ENCODE assay signal across 7 mouse cellular contexts in the genomic region with DNA sequence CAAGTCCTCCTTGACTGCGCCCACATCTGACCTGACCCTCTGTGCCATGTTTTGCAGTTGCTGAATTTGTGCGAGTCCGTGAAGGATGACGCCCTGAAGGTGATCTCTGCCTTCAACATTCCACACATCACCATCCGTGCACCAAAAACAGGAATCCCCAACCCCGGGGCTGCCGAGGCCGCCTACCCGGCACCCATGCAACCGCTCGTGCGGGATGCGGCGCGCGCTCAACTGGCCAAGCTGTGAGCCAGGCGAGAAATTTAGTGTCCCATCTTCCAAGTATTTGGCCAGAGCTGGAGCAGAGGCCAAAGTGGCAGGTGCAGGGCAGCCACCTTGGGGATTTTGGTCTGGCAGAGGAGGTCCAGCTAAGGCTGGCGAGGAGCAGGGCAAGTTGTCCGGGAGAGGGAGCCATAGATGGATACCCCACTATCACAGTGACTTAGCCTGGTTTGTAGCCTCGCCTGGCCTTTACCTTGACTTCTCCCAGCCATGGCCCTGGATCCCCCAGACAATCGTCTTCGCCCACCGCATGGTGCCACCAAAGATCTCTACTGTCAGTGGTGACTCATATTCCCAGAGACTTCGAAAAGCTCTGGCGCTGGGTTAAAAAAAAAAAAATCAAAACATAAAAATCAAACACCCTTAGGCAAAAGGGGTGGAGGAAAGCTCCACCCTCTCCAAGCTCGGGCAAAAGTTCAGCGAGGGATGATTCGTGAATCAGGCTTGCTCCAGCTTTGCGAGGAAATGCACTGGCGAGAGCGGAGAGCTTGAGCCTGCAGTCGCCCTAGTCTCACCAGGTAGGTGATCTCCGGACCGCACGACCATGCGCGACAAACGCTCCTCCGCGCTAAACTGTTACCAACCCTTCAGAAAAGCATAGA. TPM values are rescaled to one million over a fixed set of nuclear protein-coding genes. Genes with fewer than 3 reads are reported as not detected.
DNase-seq lines count a peak whose midpoint lies in the region; ATAC-seq and TF ChIP-seq lines count a peak whose summit lies in the region.

No protein-coding gene starts in this region.

- H3K4me1 ChIP-seq in E14TG2a.4 (replicated peaks; ENCODE audit: low read depth, low read length) = peaks cover 36% of the 10 kb centered on the region
- H3K4me1 ChIP-seq in forebrain, embryonic 10.5 days = peaks cover 58% of the 10 kb centered on the region
- H3K4me1 ChIP-seq in hindbrain, embryonic 12.5 days = peaks cover 38% of the 10 kb centered on the region
- H3K4me1 ChIP-seq in limb, embryonic 14.5 days (ENCODE audit: control insufficient read depth, insufficient read depth, low read length) = peaks cover 28% of the 10 kb centered on the region
- peaks cover 17% of the 10 kb centered on the region; the same call in 1 of the 2 replicates for H3K4me1 ChIP-seq in midbrain, postnatal 0 days (ENCODE audit: insufficient read depth, low read length)

- H3K36me3 ChIP-seq in E14TG2a.4 (ENCODE audit: insufficient read depth, low read length) = no peaks in the 10 kb centered on the region
- no peaks in the 10 kb centered on the region for H3K36me3 ChIP-seq in forebrain, embryonic 10.5 days (replicated peaks)
- H3K36me3 ChIP-seq in hindbrain, embryonic 12.5 days = no peaks in the 10 kb centered on the region
- no peaks in the 10 kb centered on the region for H3K36me3 ChIP-seq in limb, embryonic 14.5 days (ENCODE audit: control insufficient read depth, insufficient read depth, low read length)
- H3K36me3 ChIP-seq in midbrain, postnatal 0 days (ENCODE audit: insufficient read depth, low read length) = no peaks in the 10 kb centered on the region

- peak overlapping the region; percentile 90 for H3K4me3 ChIP-seq in E14TG2a.4 (replicated peaks; ENCODE audit: low read length)
- peak overlapping the region; percentile 82 for H3K4me3 ChIP-seq in forebrain, embryonic 10.5 days
- peak overlapping the region; percentile 78 for H3K4me3 ChIP-seq in hindbrain, embryonic 12.5 days
- peak overlapping the region; percentile 66 for H3K4me3 ChIP-seq in limb, embryonic 14.5 days (replicated peaks; ENCODE audit: low read length)
- H3K4me3 ChIP-seq in midbrain, postnatal 0 days (ENCODE audit: low read depth, low read length) = peak overlapping the region; percentile 66; the same call in 1 of the 2 replicates

- peak overlapping the region; percentile 96 for H3K4me2 ChIP-seq in hindbrain, embryonic 12.5 days (replicated peaks)
- H3K4me2 ChIP-seq in limb, embryonic 14.5 days (replicated peaks; ENCODE audit: low read depth, low read length, severe bottlenecking) = peak overlapping the region; percentile 98
- H3K4me2 ChIP-seq in midbrain, postnatal 0 days (ENCODE audit: low read depth, low read length, poor library complexity, severe bottlenecking) = peak overlapping the region; percentile 98

- under 1% methylated on average over 40 of the region's 40 CpGs for WGBS in forebrain, embryonic 10.5 days
- 1% methylated on average over 40 of the region's 40 CpGs for WGBS in hindbrain, embryonic 12.5 days
- WGBS in limb, embryonic 14.5 days = 2% methylated on average over 40 of the region's 40 CpGs
- 2% methylated on average over 40 of the region's 40 CpGs for WGBS in midbrain, postnatal 0 days

- H3K27ac ChIP-seq in forebrain, embryonic 10.5 days = no peak overlapping the region
- no peak overlapping the region for H3K27ac ChIP-seq in hindbrain, embryonic 12.5 days
- no peak overlapping the region for H3K27ac ChIP-seq in limb, embryonic 14.5 days (replicated peaks; ENCODE audit: low read depth, low read length)
- H3K27ac ChIP-seq in midbrain, postnatal 0 days (ENCODE audit: low read depth, low read length) = no peak overlapping the region

- DNase-seq in ZHBTc4 (ENCODE audit: low read depth, low spot score) = peak; percentile 39
- peak; percentile 39 for DNase-seq in forebrain, embryonic 10.5 days (ENCODE audit: extremely low spot score, low spot score)
- DNase-seq in limb, embryonic 14.5 days (ENCODE audit: low spot score) = no peak
- DNase-seq in midbrain, postnatal 0 days (ENCODE audit: low spot score) = no peak
- peak; percentile 42 for DNase-seq in urinary bladder, postnatal 25 days (ENCODE audit: low spot score)

- no peaks in the 10 kb centered on the region for H3K9me3 ChIP-seq in E14TG2a.4 (ENCODE audit: low read length)
- no peaks in the 10 kb centered on the region for H3K9me3 ChIP-seq in forebrain, embryonic 10.5 days
- H3K9me3 ChIP-seq in hindbrain, embryonic 12.5 days (replicated peaks) = no peaks in the 10 kb centered on the region
- no peaks in the 10 kb centered on the region for H3K9me3 ChIP-seq in limb, embryonic 14.5 days (ENCODE audit: control insufficient read depth, low read length)
- H3K9me3 ChIP-seq in midbrain, postnatal 0 days (ENCODE audit: low read length) = no peaks in the 10 kb centered on the region

- H3K27me3 ChIP-seq in E14TG2a.4 (ENCODE audit: insufficient read depth, low read length) = peaks cover 58% of the 10 kb centered on the region
- peaks cover 54% of the 10 kb centered on the region for H3K27me3 ChIP-seq in forebrain, embryonic 10.5 days (ENCODE audit: poor library complexity, severe bottlenecking)
- H3K27me3 ChIP-seq in hindbrain, embryonic 12.5 days = peaks cover 34% of the 10 kb centered on the region
- H3K27me3 ChIP-seq in limb, embryonic 14.5 days (ENCODE audit: control insufficient read depth, insufficient read depth, low read length) = peaks cover 34% of the 10 kb centered on the region
- H3K27me3 ChIP-seq in midbrain, postnatal 0 days (ENCODE audit: insufficient read depth, low read length) = peaks cover 28% of the 10 kb centered on the region

- TF ChIP-seq POLR2A in limb, embryonic 14.5 days (IDR thresholded peaks at IDR 0.05; ENCODE audit: borderline replicate concordance, extremely low read depth, insufficient read depth, insufficient read length) = no peak

- ATAC-seq in hindbrain, embryonic 12.5 days (ENCODE audit: low FRiP score) = no peak
- no peak for ATAC-seq in limb, embryonic 14.5 days (ENCODE audit: low FRiP score, low read depth)
- no peak for ATAC-seq in midbrain, postnatal 0 days (ENCODE audit: low FRiP score)

- no peak for TF ChIP-seq CTCF in E14TG2a.4 (conservative IDR thresholded peaks at IDR 0.05; ENCODE audit: low read length)
- peak; percentile 37 for TF ChIP-seq CTCF in midbrain, postnatal 0 days (IDR thresholded peaks at IDR 0.05)

- no peak overlapping the region for H3K9ac ChIP-seq in hindbrain, embryonic 12.5 days
- H3K9ac ChIP-seq in limb, embryonic 14.5 days (ENCODE audit: low read depth, low read length, severe bottlenecking) = no peak overlapping the region
- H3K9ac ChIP-seq in midbrain, postnatal 0 days (replicated peaks; ENCODE audit: low read length, poor library complexity, severe bottlenecking) = no peak overlapping the region

RNA-seq across cellular contexts. Expression of gene Bcl2l11, which starts 2.7 kb away (rescaled TPM):
- 22.1 and 26.3 TPM in 2 replicates for polyA plus RNA-seq in forebrain, embryonic 10.5 days (2016; fragmentation: Nextera tagmentation; extraction: Ambion mirVana)
- polyA plus RNA-seq in hindbrain, embryonic 12.5 days (2016; fragmentation: Nextera tagmentation; extraction: Ambion mirVana) = 26.3 and 30.5 TPM in 2 replicates
- polyA plus RNA-seq in limb, embryonic 14.5 days (2012; rRNA removed) = 30.5 and 34.6 TPM in 2 replicates
- polyA plus RNA-seq in limb, embryonic 14.5 days (2014; fragmentation: Nextera tagmentation; extraction: Ambion mirVana) = 18.3 and 22.7 TPM in 2 replicates
- total RNA-seq in midbrain, postnatal 0 days (2014; rRNA removed) = 6.5 and 13.1 TPM in 2 replicates
- 3.7 and 5.1 TPM in 2 replicates for polyA plus RNA-seq in midbrain, postnatal 0 days (2015; fragmentation: Nextera tagmentation; extraction: Ambion mirVana)

Comparison
In these comparisons a context has a peak if more than half of its experiments do, and no peak if none do; other contexts are left out.
1. DNase-seq: peak in ZHBTc4 (single experiment), forebrain, embryonic 10.5 days (single experiment) and urinary bladder, postnatal 25 days (single experiment); none in limb, embryonic 14.5 days (single experiment) and midbrain, postnatal 0 days (single experiment).
2. Peak in every context shown above with its lines, with median percentiles within 50 percentile points of each other: H3K4me3 ChIP-seq and H3K4me2 ChIP-seq.